Mouse (Mus musculus) thymus, adult 2 months (tissue): ENCODE data around the gene Tmem132b.

Experiments
- CTCF ChIP-seq: fragments of 200-500 bp; IDR thresholded peaks from 2 replicates; pipeline ENCODE4 v1.5.1; 2012; ENCODE audit warnings: mild to moderate bottlenecking, control low read depth, low read length, moderate library complexity, borderline replicate concordance; ENCODE audit not compliant: control insufficient read depth, poor library complexity, insufficient read depth; ENCODE audit errors: extremely low read depth
- POLR2A ChIP-seq: fragments of 200-500 bp; IDR thresholded peaks from 2 replicates; pipeline ENCODE4 v1.6.1; 2012; ENCODE audit warnings: mild to moderate bottlenecking, low read length, control low read depth, moderate library complexity; ENCODE audit not compliant: control insufficient read depth, poor library complexity, insufficient read depth; ENCODE audit errors: extremely low read depth

DNA sequence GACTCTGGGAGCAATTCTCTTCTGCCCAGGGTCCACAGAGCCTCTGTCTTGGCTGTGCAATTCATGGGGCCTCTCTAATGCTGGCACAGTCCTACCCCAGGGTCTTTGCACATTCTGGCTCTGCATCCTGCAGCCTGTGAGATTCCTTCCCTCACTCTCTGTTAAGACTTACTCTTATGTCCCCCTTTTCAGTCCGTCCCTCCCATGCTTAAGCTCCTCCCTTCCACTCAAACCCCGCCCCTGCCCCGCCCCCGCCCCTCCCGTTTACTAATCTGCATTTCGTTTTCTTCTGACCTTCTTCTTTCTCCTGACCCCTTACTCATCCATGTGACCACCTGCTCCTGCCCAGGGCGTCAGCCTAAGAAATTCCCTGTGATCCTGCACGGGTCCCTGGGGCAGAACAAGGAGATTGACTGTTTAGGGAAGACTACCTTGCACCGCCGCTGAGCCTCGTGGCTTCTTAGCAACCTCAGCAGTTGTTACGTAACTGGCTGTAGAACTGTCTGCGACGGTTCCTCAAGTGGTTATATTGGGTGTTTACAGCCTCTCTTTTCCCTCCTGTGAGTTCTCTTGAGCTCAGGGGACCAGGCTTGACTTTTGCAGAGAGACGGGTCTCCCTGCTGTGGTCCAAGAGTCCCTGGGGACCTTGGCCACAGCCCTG, 10.5 kb upstream of the Tmem132b start:
- TF ChIP-seq CTCF: no peak
- TF ChIP-seq POLR2A: no peak
